Mouse (Mus musculus) heart, adult 2 months (tissue): ENCODE measurements around the gene Chst12.

Experiments used
- CTCF ChIP-seq: fragments of 200-600 bp; IDR thresholded peaks from 2 replicates; pipeline ENCODE4 v1.8.1; 2022; ENCODE audit warnings: antibody characterized with exemption, mild to moderate bottlenecking, moderate library complexity
- EP300 ChIP-seq: fragments of 200-500 bp; IDR thresholded peaks from 2 replicates; pipeline ENCODE4 v1.6.1; 2011; ENCODE audit warnings: low read depth, low read length, control low read depth; ENCODE audit not compliant: insufficient read depth
- POLR2A ChIP-seq: fragments of 200-500 bp; IDR thresholded peaks from 2 replicates; pipeline ENCODE4 v1.6.1; 2011; ENCODE audit warnings: mild to moderate bottlenecking, low read depth, low read length, control low read depth; ENCODE audit not compliant: insufficient read depth

GRCm38 (mm10) chr5:140571201-140571600, 65.9 kb downstream of the Chst12 start:
- TF ChIP-seq CTCF, result no peak
- TF ChIP-seq POLR2A, result no peak
- no peak for TF ChIP-seq EP300
